Mouse (Mus musculus) T-cell, adult 2 months (primary cell): Measurements from ENCODE around the gene Htr5b.

Experiments used
- DNase-seq: peaks from one replicate; pipeline ENCODE4 v3.0.0; 2022; ENCODE audit warnings: low spot score

The Htr5b gene

DNA sequence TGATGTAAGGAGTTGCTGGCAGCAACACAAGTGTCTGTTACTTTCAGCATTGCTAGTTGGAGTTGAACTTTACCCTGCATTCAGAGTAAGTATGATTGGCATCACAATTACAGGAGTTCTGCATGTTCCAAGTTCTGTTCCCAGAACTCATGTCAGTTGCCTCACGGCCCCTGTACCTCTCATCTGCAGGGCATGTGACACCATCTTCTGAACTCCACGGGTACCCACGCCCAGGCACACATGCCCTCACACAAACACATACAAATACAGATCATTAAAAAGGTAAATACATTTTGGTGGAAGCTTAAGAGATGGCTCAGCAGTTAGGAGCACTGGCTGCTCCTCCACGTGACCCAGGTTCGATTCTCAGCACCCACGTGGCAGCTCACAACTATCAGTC is 41.5 kb downstream of the Htr5b start:
- DNase-seq = no peak

DNA sequence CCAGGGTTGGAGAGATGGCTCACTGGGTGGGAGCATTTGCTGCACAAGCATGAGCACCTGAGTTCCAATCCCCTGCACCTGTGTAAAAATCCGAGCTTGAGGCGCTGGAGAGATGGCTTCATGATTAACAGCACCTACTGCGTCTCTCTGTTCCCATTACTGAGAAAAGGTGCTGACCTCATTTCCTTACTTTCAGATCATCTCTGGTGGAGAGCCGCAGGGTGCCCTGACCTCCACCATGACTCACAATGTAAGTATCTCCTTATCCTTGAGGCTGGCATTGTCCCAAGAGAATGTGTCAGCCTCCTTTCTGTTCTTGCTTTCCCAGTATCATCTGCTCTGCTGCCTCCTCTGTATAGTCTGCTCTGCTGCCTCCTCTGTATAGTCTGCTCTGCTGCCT is 45.2 kb downstream of the Htr5b start:
- no peak for DNase-seq

DNA sequence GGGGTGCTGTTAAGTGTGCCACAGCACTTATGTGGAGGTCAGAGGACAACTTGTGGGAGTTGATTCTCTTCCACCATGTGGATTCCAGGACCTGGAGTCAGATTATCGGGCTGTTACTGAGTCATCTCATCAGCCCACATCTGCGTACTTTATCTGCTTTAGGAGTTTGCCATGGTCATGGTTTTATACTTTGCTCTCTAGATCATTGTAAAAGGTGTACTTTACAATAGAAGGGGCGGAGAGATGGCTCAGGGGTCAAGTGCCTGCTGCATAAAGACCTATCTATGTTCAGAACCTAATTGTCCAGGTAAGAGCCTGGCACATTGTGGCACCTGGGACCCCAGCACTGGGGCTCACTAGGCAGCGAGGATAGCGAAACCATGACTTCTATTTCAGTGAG is 48.9 kb downstream of the Htr5b start:
- no peak for DNase-seq

DNA sequence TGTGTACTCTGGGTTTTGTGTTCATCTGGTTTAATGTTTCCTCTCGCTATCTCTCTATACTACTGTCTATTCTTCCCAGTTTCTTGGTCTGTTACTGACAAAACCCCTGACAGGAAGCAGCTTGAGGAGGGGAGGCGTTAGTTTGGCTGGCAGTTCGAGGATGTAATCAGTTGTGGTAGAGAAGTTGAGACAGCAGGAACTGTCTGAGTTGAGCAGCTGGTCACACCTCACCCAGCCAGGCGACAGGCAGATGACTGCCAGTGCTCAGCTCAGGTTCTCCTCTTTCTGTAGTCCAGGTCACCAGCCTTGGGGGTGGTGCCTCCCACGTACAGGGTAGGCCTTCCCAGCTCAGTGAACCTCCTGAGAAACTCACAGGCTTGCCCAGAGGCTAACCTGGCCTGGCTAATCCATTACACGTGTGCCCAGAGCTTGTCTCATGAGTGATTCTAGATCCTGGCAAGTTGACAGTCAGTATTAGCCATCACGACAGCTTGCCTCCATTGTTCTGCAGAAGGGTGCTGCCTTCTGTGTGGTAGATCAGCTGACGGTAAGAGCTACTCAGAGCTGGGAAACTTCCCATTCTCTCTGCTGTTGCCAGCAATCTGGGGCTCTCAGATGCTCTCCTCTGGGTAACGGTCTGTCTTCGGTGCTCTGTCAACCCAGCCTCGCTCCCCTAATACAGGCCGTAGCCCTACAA is 49.8 kb downstream of the Htr5b start:
- no peak for DNase-seq

DNA sequence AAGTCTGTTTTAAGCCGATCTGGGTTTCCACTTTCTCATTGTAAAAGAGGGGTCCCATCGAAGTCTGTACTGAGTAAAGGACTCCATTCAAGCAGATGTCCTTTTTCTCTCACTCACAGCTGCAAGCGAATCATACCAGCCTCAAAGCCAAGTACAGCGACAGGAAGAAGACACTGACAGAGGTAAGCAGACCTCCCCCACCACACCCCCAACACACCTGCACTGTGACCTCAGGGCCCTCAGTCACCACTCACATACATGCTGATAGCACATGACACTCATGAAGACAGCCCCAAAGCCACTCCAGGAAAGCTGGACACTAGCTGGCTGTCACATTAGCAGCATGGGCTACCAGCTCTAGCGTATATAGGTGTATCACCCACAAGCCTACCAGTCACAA is 50.5 kb downstream of the Htr5b start:
- no peak for DNase-seq

DNA sequence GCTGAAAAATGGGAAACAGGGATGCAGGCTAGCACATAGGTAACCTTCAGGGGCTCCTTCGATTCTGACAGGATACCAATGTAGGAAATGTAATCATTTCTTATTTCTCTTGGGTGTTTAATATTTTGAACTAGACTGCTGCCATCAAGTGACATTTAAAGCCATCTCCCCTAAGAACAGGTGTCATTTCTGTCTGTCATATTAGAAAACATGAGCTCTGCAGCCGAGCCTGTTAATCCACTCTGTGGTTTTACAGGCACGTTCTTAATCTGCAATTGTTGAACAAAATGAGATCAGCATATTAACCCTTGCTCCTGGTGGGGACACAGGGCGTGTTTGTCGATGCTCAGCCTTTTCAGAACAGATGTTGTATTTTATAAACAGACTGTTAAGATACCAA is 56.8 kb downstream of the Htr5b start:
- DNase-seq = no peak

DNA sequence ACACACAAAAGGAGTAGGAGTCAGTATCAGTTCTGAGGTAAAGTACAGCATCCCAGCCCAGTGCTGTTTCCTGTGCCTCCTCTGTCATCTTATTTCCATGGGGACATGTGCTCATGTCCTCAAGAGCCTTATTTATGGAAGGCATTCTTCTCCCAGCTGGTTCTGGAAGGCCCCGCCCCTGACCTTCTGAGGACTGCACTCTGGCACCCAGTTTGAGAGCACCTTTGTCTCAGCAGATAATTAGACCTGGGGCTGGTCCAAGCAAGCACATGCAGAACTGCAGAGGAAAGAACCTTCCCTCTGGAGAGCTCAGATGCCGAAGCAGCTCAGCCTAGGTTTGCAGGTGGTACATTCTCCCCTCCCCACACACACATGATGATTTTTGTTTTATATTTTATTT is 60.0 kb downstream of the Htr5b start:
- DNase-seq = no peak

DNA sequence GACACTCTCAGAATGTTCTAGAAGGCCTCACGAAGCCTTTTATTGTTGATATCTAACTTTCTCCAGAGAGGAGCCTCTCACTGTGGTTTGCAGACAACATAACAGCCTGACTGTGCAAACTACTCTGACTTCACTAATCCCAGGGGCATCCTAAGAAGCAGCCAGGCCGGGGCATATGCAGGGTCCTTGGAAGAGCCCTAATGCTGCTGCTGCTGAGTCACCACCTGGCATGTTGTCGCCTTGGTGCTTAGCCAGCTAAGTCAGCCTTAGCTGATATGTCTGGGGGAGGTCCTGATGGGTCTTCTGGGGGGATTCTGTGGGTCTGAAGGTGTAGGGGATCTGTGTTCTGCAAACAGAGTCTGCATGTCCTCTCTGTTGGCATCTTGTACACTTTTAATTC is 62.0 kb downstream of the Htr5b start:
- DNase-seq = no peak

DNA sequence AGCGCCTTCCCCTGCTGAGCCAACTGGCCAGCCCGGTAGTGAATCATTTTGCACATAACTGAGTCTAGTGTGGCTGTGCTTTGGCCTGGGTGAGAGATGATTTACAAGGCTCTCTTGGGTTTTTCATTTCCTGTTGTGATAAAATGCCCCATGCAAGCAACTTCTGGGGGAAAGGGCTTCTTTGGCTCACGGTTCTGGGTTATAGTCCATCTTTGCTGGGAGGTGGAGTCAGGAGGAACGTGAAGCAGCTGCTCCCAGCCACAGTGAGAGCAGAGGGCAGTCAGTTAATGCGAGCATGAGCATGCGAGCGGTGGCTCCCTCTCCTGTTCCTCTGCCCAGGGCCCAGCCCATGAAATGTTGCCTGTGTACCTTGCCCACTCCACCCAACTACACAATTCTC is 64.5 kb downstream of the Htr5b start:
- DNase-seq = no peak

DNA sequence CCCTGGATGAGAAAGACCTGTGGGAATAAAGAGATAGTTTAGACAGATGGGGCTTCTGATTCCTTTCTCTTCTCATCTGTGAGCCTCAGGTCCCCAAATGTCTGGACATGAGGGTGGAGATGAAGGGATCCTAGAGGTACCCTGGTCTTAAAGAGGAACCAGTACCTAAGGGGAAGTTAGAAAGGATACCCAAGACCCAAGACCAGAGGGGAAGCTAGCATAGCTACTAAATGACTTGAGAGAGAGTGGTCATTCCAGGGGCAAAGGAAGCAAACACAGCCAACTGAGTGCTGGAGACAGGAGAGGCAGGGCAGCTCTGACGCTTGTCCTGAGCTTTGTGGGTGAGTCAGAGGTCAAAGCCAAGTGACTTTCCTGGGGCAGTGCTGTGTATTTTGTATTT is 65.6 kb downstream of the Htr5b start:
- no peak for DNase-seq

DNA sequence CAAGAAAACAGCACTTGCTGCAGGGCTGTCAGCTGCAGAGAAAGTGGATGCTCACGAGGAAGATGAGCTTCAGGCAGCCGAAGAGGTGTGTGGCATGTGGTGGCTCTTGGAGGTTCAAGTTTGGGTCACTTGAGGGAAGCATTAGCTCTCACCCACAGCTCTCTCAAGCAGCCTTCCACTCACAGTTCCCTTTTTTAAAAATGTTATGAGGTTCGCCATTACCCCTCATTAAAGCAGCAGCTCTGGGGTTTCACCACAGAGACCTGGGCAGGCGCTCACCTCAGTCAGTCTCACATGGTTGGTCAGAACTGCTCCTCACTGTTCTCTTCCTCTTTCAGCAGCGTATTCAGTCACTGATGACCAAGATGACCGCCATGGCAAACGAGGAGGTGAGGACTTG is 66.4 kb downstream of the Htr5b start:
- DNase-seq = no peak

DNA sequence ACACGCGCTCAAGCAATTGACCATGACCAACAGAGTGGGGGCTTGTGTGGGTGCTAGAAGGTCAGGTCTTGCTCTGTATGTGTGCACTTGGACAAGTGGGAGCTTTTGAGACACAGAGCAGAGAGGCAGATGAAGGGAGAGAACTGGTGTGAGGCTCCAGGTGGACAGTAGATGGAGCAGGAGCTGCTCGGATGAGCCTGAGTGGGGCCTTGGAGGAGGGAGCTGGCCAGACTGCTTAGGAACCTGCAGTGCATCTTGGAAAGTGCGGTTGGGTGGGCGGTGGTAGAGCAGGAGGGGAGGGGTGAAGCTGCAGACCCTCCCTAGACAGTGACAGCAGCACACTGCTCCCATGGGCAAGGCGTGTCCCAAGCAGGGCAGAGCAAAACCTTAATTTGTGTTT is 68.2 kb downstream of the Htr5b start:
- DNase-seq = no peak
